40 mouse cellular contexts compared by ENCODE assay signal in genomic region chr7:126816494-126816893, GRCm38 (mm10). TPM values are rescaled to one million over a fixed set of nuclear protein-coding genes. Genes with fewer than 3 reads are reported as not detected.
DNase-seq lines count a peak whose midpoint lies in the region; ATAC-seq and TF ChIP-seq lines count a peak whose summit lies in the region.
"Had no signal": no experiment of that assay in that cellular context is flagged by ENCODE, and none has a peak within 500 bp of the region (broad histone marks: within the 10 kb centered on the region; RNA-seq: fewer than 3 reads in every experiment).

No protein-coding gene starts in this region.

- peak overlapping the region; percentile 31; the same call in 1 of the 2 replicates for H3K27ac ChIP-seq in gastrocnemius, adult 2 months
- no peak overlapping the region for H3K27ac ChIP-seq in lung, embryonic 14.5 days (ENCODE audit: low read depth)
- peak overlapping the region; percentile 99 for H3K27ac ChIP-seq in brown adipose tissue, adult 24 weeks (replicated peaks; ENCODE audit: low read depth, low read length)
- no peak overlapping the region for H3K27ac ChIP-seq in forebrain, postnatal 0 days (ENCODE audit: low read depth, low read length)
- H3K27ac ChIP-seq: embryonic facial prominence, embryonic 13.5 days; forebrain, embryonic 10.5 days; forebrain, embryonic 15.5 days; kidney, embryonic 15.5 days; limb, embryonic 12.5 days; liver, embryonic 13.5 days; lung, embryonic 15.5 days; midbrain, embryonic 12.5 days; neural tube, embryonic 12.5 days had no signal

- 75% methylated on average over 8 of the region's 8 CpGs for WGBS in lung, embryonic 14.5 days
- 83% methylated on average over 8 of the region's 8 CpGs for WGBS in forebrain, postnatal 0 days

- peak; percentile 48 for DNase-seq in gastrocnemius, adult 2 months
- no peak for DNase-seq in gastrocnemius, postnatal 14 days
- peak; percentile 25 for DNase-seq in lung, embryonic 14.5 days
- no peak for DNase-seq in lung, postnatal 14 days
- DNase-seq in NIH3T3 (ENCODE audit: low read depth) = peak; percentile 30
- no peak for DNase-seq in forebrain, postnatal 0 days
- DNase-seq: B cell, adult 2 months; cerebellum, adult 11 months; gastrocnemius, postnatal 25 days; kidney, adult 18-20 months; liver, embryonic 13.5 days; right cerebral cortex, adult 18-20 months; thymus, postnatal 4 days had no signal

- H3K27me3 ChIP-seq in lung, embryonic 14.5 days (ENCODE audit: insufficient read depth, low read length) = no peaks in the 10 kb centered on the region
- H3K27me3 ChIP-seq in forebrain, postnatal 0 days (ENCODE audit: insufficient read depth, low read length) = no peaks in the 10 kb centered on the region
- H3K27me3 ChIP-seq: CH12.LX; embryonic facial prominence, embryonic 13.5 days; forebrain, embryonic 15.5 days; lung, embryonic 15.5 days; neural tube, embryonic 12.5 days had no signal

- intact Hi-C loops in gastrocnemius, adult 2 months (cut with DNase I) = no loop called here
- intact Hi-C loops in gastrocnemius, postnatal 14 days (cut with DNase I; ENCODE audit: low total_unique reads) = no loop called here

- no peaks in the 10 kb centered on the region for H3K9me3 ChIP-seq in lung, embryonic 14.5 days (ENCODE audit: low read depth, low read length)
- H3K9me3 ChIP-seq in forebrain, postnatal 0 days (ENCODE audit: low read length) = no peaks in the 10 kb centered on the region
- H3K9me3 ChIP-seq: embryonic facial prominence, embryonic 13.5 days; forebrain, embryonic 10.5 days; forebrain, embryonic 15.5 days; heart, embryonic 12.5 days; kidney, embryonic 15.5 days; limb, embryonic 12.5 days; liver, embryonic 13.5 days; lung, embryonic 15.5 days; neural tube, embryonic 12.5 days had no signal

- H3K9ac ChIP-seq in lung, embryonic 14.5 days = no peak overlapping the region
- H3K9ac ChIP-seq in forebrain, postnatal 0 days = no peak overlapping the region
- H3K9ac ChIP-seq: embryonic facial prominence, embryonic 13.5 days; forebrain, embryonic 15.5 days; heart, embryonic 12.5 days; kidney, embryonic 15.5 days; limb, embryonic 12.5 days; liver, embryonic 13.5 days; lung, embryonic 15.5 days; midbrain, embryonic 12.5 days; neural tube, embryonic 12.5 days had no signal

- H3K4me3 ChIP-seq in gastrocnemius, adult 2 months = no peak overlapping the region
- H3K4me3 ChIP-seq in lung, embryonic 14.5 days (ENCODE audit: low read depth, low read length) = no peak overlapping the region
- no peak overlapping the region for H3K4me3 ChIP-seq in brown adipose tissue, adult 24 weeks (ENCODE audit: insufficient read depth, low read depth, low read length)
- H3K4me3 ChIP-seq in forebrain, postnatal 0 days (ENCODE audit: low read depth, low read length) = no peak overlapping the region
- H3K4me3 ChIP-seq: embryonic facial prominence, embryonic 13.5 days; forebrain, embryonic 10.5 days; forebrain, embryonic 15.5 days; heart, embryonic 12.5 days; kidney, embryonic 15.5 days; limb, embryonic 12.5 days; liver, embryonic 13.5 days; lung, embryonic 15.5 days; megakaryocyte, embryonic 14.5 days; midbrain, embryonic 12.5 days; myocyte; neural tube, embryonic 12.5 days had no signal

- no peak overlapping the region for H3K4me2 ChIP-seq in lung, embryonic 14.5 days
- no peak overlapping the region for H3K4me2 ChIP-seq in forebrain, postnatal 0 days (ENCODE audit: low read depth)
- H3K4me2 ChIP-seq: embryonic facial prominence, embryonic 13.5 days; forebrain, embryonic 15.5 days; heart, embryonic 12.5 days; kidney, embryonic 15.5 days; limb, embryonic 12.5 days; liver, embryonic 13.5 days; lung, embryonic 15.5 days; midbrain, embryonic 12.5 days; neural tube, embryonic 12.5 days had no signal

- no peaks in the 10 kb centered on the region for H3K4me1 ChIP-seq in lung, embryonic 14.5 days (ENCODE audit: insufficient read depth)
- H3K4me1 ChIP-seq in brown adipose tissue, adult 24 weeks (ENCODE audit: control insufficient read depth, insufficient read depth, insufficient read length, low read length) = peaks cover 8% of the 10 kb centered on the region
- no peaks in the 10 kb centered on the region for H3K4me1 ChIP-seq in forebrain, postnatal 0 days (ENCODE audit: insufficient read depth)
- H3K4me1 ChIP-seq: embryonic facial prominence, embryonic 13.5 days; forebrain, embryonic 15.5 days; heart, embryonic 12.5 days; kidney, embryonic 15.5 days; limb, embryonic 12.5 days; liver, embryonic 13.5 days; midbrain, embryonic 12.5 days; neural tube, embryonic 12.5 days had no signal

- H3K36me3 ChIP-seq in lung, embryonic 14.5 days (ENCODE audit: insufficient read depth) = no peaks in the 10 kb centered on the region
- no peaks in the 10 kb centered on the region for H3K36me3 ChIP-seq in forebrain, postnatal 0 days (ENCODE audit: insufficient read depth)
- H3K36me3 ChIP-seq: embryonic facial prominence, embryonic 13.5 days; forebrain, embryonic 10.5 days; forebrain, embryonic 15.5 days; heart, embryonic 12.5 days; kidney, embryonic 15.5 days; limb, embryonic 12.5 days; liver, embryonic 13.5 days; lung, embryonic 15.5 days; midbrain, embryonic 12.5 days; neural tube, embryonic 12.5 days had no signal

- no peak for TF ChIP-seq CTCF in gastrocnemius, adult 2 months (IDR thresholded peaks at IDR 0.05)
- no peak for TF ChIP-seq CTCF in lung, embryonic 14.5 days (IDR thresholded peaks at IDR 0.05; ENCODE audit: low read depth)
- no peak for TF ChIP-seq CTCF in forebrain, postnatal 0 days (IDR thresholded peaks at IDR 0.05; ENCODE audit: low read depth)

- no peak for ATAC-seq in lung, embryonic 14.5 days (ENCODE audit: insufficient read depth)
- ATAC-seq in forebrain, postnatal 0 days = no peak
- ATAC-seq: forebrain, embryonic 15.5 days; hindbrain, embryonic 16.5 days had no signal

RNA-seq across cellular contexts. Expression of gene 4930451I11Rik, which starts 14.9 kb away (rescaled TPM):
- total RNA-seq in gastrocnemius, adult 2 months (2021) = not detected
- total RNA-seq in gastrocnemius, postnatal 14 days (2021) = not detected
- polyA plus RNA-seq in lung, embryonic 14.5 days (2014; fragmentation: Nextera tagmentation; extraction: Ambion mirVana) = not detected in 2 replicates
- not detected in 2 replicates for polyA plus RNA-seq in brown adipose tissue, adult 24 weeks (2012; ENCODE audit: insufficient read depth, insufficient read length, missing spikeins)
- not detected in 2 replicates for total RNA-seq in forebrain, postnatal 0 days (2014; rRNA removed)
- polyA plus RNA-seq in forebrain, postnatal 0 days (2015; fragmentation: Nextera tagmentation; extraction: Ambion mirVana) = 0.62 TPM in 1 of 2 replicates, not detected in the other
- total RNA-seq: CH12.LX; common myeloid progenitor, adult 5-6 weeks; ES-E14; gastrocnemius, postnatal 25 days; heart, adult 18-20 months; layer of hippocampus, adult 18-20 months; layer of hippocampus, postnatal 10 days; left cerebral cortex, adult 18-20 months; left cerebral cortex, postnatal 14 days; midbrain, postnatal 0 days had no signal
- polyA plus RNA-seq: embryonic facial prominence, embryonic 13.5 days; forebrain, embryonic 10.5 days; forebrain, embryonic 15.5 days; heart, embryonic 12.5 days; heart, postnatal 0 days; hindbrain, embryonic 11.5 days; intestine, embryonic 14.5 days; kidney, embryonic 15.5 days; limb, embryonic 12.5 days; liver, embryonic 13.5 days; lung, embryonic 15.5 days; midbrain, embryonic 12.5 days; myocyte; neural tube, embryonic 12.5 days; stomach, embryonic 14.5 days; thymus, postnatal 0 days had no signal

RNA-seq across cellular contexts. Expression of gene Fam57b, which starts 19.0 kb away (rescaled TPM):
- total RNA-seq in gastrocnemius, adult 2 months (2021) = 10 to 100 TPM; 61.1 to 64.6 TPM
- total RNA-seq in gastrocnemius, postnatal 14 days (2021) = 10 to 100 TPM; 12.5 to 14.2 TPM
- polyA plus RNA-seq in lung, embryonic 14.5 days (2014; fragmentation: Nextera tagmentation; extraction: Ambion mirVana) = 0.17 and 0.88 TPM in 2 replicates
- polyA plus RNA-seq in brown adipose tissue, adult 24 weeks (2012; ENCODE audit: insufficient read depth, insufficient read length, missing spikeins) = 50.7 and 63.7 TPM in 2 replicates
- total RNA-seq in forebrain, postnatal 0 days (2014; rRNA removed) = 33.2 and 34.4 TPM in 2 replicates
- polyA plus RNA-seq in forebrain, postnatal 0 days (2015; fragmentation: Nextera tagmentation; extraction: Ambion mirVana) = 39.0 and 42.6 TPM in 2 replicates
- total RNA-seq: common myeloid progenitor, adult 5-6 weeks had no signal

RNA-seq across cellular contexts. Expression of gene Ppp4c, which starts 24.2 kb away (rescaled TPM):
- total RNA-seq in gastrocnemius, adult 2 months (2021) = 10 to 100 TPM; 22.8 to 25.7 TPM
- 10 to 100 TPM; 28.0 to 33.6 TPM for total RNA-seq in gastrocnemius, postnatal 14 days (2021)
- polyA plus RNA-seq in lung, embryonic 14.5 days (2014; fragmentation: Nextera tagmentation; extraction: Ambion mirVana) = 278 and 300 TPM in 2 replicates
- polyA plus RNA-seq in brown adipose tissue, adult 24 weeks (2012; ENCODE audit: insufficient read depth, insufficient read length, missing spikeins) = 46.4 and 53.3 TPM in 2 replicates
- 114 and 119 TPM in 2 replicates for total RNA-seq in forebrain, postnatal 0 days (2014; rRNA removed)
- polyA plus RNA-seq in forebrain, postnatal 0 days (2015; fragmentation: Nextera tagmentation; extraction: Ambion mirVana) = 161 and 172 TPM in 2 replicates

RNA-seq across cellular contexts. Expression of gene Doc2a, which starts 30.7 kb away (rescaled TPM):
- total RNA-seq in gastrocnemius, adult 2 months (2021) = not detected
- total RNA-seq in gastrocnemius, postnatal 14 days (2021) = not detected
- polyA plus RNA-seq in lung, embryonic 14.5 days (2014; fragmentation: Nextera tagmentation; extraction: Ambion mirVana) = 0.33 and 0.80 TPM in 2 replicates
- not detected in 2 replicates for polyA plus RNA-seq in brown adipose tissue, adult 24 weeks (2012; ENCODE audit: insufficient read depth, insufficient read length, missing spikeins)
- total RNA-seq in forebrain, postnatal 0 days (2014; rRNA removed) = 35.7 and 148 TPM in 2 replicates
- 31.5 and 32.5 TPM in 2 replicates for polyA plus RNA-seq in forebrain, postnatal 0 days (2015; fragmentation: Nextera tagmentation; extraction: Ambion mirVana)
- total RNA-seq: common myeloid progenitor, adult 5-6 weeks; gastrocnemius, postnatal 25 days; heart, adult 18-20 months had no signal
- polyA plus RNA-seq: heart, embryonic 12.5 days; heart, postnatal 0 days; myocyte had no signal

RNA-seq across cellular contexts. Expression of gene Tbx6, which starts 35.2 kb away (rescaled TPM):
- under 1 TPM; 0.42 to 0.48 TPM for total RNA-seq in gastrocnemius, adult 2 months (2021)
- total RNA-seq in gastrocnemius, postnatal 14 days (2021) = under 1 TPM; 0.31 to 0.55 TPM
- polyA plus RNA-seq in lung, embryonic 14.5 days (2014; fragmentation: Nextera tagmentation; extraction: Ambion mirVana) = 0.28 TPM in 1 of 2 replicates, not detected in the other
- polyA plus RNA-seq in brown adipose tissue, adult 24 weeks (2012; ENCODE audit: insufficient read depth, insufficient read length, missing spikeins) = not detected in 2 replicates
- total RNA-seq in forebrain, postnatal 0 days (2014; rRNA removed) = 0.31 and 0.38 TPM in 2 replicates
- polyA plus RNA-seq in forebrain, postnatal 0 days (2015; fragmentation: Nextera tagmentation; extraction: Ambion mirVana) = 0.10 and 0.11 TPM in 2 replicates
- total RNA-seq: common myeloid progenitor, adult 5-6 weeks had no signal
- polyA plus RNA-seq: heart, postnatal 0 days had no signal

Comparison
In these comparisons a context has a peak if more than half of its experiments do, and no peak if none do; other contexts are left out.
1. DNase-seq: peak in gastrocnemius, adult 2 months (single experiment), lung, embryonic 14.5 days (single experiment) and NIH3T3 (single experiment); none in gastrocnemius, postnatal 14 days (single experiment), lung, postnatal 14 days (single experiment) and forebrain, postnatal 0 days (single experiment).
2. H3K27ac ChIP-seq: peak in gastrocnemius, adult 2 months (single experiment) and brown adipose tissue, adult 24 weeks (single experiment); none in lung, embryonic 14.5 days (single experiment) and forebrain, postnatal 0 days (single experiment).